Mouse (Mus musculus): ENCODE measurements around the gene Stat5b. TPM values are rescaled to one million over a fixed set of nuclear protein-coding genes. Genes with fewer than 3 reads are reported as not detected.

The Stat5b gene
- polyA plus RNA-seq, 1 experiment from 2014 or later: 17.9 TPM

- Histone ChIP-seq H3K9ac (replicated peaks; ENCODE audit: low read depth) (no peak overlapping the region), H3K4me2 (replicated peaks; ENCODE audit: low read depth, low read length) (no peak overlapping the region), H3K27ac (ENCODE audit: low read length) (no peak overlapping the region), H3K36me3 (ENCODE audit: insufficient read depth, low read length) (no peaks in the 10 kb centered on the region), H3K4me3 (ENCODE audit: low read depth, low read length) (no peak overlapping the region), H3K4me1 (ENCODE audit: insufficient read depth, low read depth, low read length) (no peaks in the 10 kb centered on the region; the same call in 1 of the 2 replicates), H3K27me3 (replicated peaks; ENCODE audit: insufficient read depth, low read length) (no peaks in the 10 kb centered on the region), H3K9me3 (ENCODE audit: low read length) (no peaks in the 10 kb centered on the region)
- ATAC-seq (no peak), DNase-seq (ENCODE audit: low spot score) (no peak)
- WGBS: 55% methylated on average over 3 of the region's 3 CpGs
- TF ChIP-seq EP300 (IDR thresholded peaks at IDR 0.05) (no peak), CTCF (IDR thresholded peaks at IDR 0.05) (no peak)
Measured at GRCm38 (mm10) chr11:100816342-100816741, 34.2 kb downstream of the Stat5b start.

- no peak overlapping the region for H3K9ac ChIP-seq (replicated peaks; ENCODE audit: low read depth)
- peak; percentile 78 for ATAC-seq
Measured at GRCm38 (mm10) chr11:100814498-100814897, 36.0 kb downstream of the Stat5b start.

GRCm38 (mm10) chr11:100811132-100811531 is 39.4 kb downstream of the Stat5b start:
- DNase-seq (ENCODE audit: low spot score) (no peak), ATAC-seq (no peak)
- 87% methylated on average over 2 of the region's 2 CpGs for WGBS
- Histone ChIP-seq H3K36me3 (ENCODE audit: insufficient read depth, low read length) (no peaks in the 10 kb centered on the region), H3K9me3 (ENCODE audit: low read length) (no peaks in the 10 kb centered on the region), H3K27me3 (replicated peaks; ENCODE audit: insufficient read depth, low read length) (no peaks in the 10 kb centered on the region), H3K27ac (ENCODE audit: low read length) (no peak overlapping the region), H3K4me3 (ENCODE audit: low read depth, low read length) (no peak overlapping the region), H3K4me2 (replicated peaks; ENCODE audit: low read depth, low read length) (no peak overlapping the region), H3K9ac (replicated peaks; ENCODE audit: low read depth) (no peak overlapping the region), H3K4me1 (ENCODE audit: insufficient read depth, low read depth, low read length) (no peaks in the 10 kb centered on the region)
- TF ChIP-seq EP300 (IDR thresholded peaks at IDR 0.05) (no peak), CTCF (IDR thresholded peaks at IDR 0.05) (peak; percentile 48)

More at GRCm38 (mm10) chr11:100814498-100814897, 36.0 kb downstream of the Stat5b start:
- Histone ChIP-seq H3K27me3 (replicated peaks; ENCODE audit: insufficient read depth, low read length) (no peaks in the 10 kb centered on the region), H3K4me1 (ENCODE audit: insufficient read depth, low read depth, low read length) (no peaks in the 10 kb centered on the region; the same call in 1 of the 2 replicates), H3K4me2 (replicated peaks; ENCODE audit: low read depth, low read length) (peak overlapping the region; percentile 21; the same call in 1 of the 2 replicates), H3K4me3 (ENCODE audit: low read depth, low read length) (no peak overlapping the region), H3K27ac (ENCODE audit: low read length) (no peak overlapping the region), H3K36me3 (ENCODE audit: insufficient read depth, low read length) (no peaks in the 10 kb centered on the region), H3K9me3 (ENCODE audit: low read length) (no peaks in the 10 kb centered on the region)
- no peak for TF ChIP-seq EP300 (IDR thresholded peaks at IDR 0.05)
- TF ChIP-seq CTCF (IDR thresholded peaks at IDR 0.05): no peak; the same call in 1 of the 2 replicates
- 27% methylated on average over 13 of the region's 13 CpGs for WGBS
- peak; percentile 88 for DNase-seq (ENCODE audit: low spot score)

- Histone ChIP-seq H3K27ac (ENCODE audit: low read length) (no peak overlapping the region), H3K27me3 (replicated peaks; ENCODE audit: insufficient read depth, low read length) (no peaks in the 10 kb centered on the region), H3K9me3 (ENCODE audit: low read length) (no peaks in the 10 kb centered on the region), H3K36me3 (ENCODE audit: insufficient read depth, low read length) (no peaks in the 10 kb centered on the region), H3K4me3 (ENCODE audit: low read depth, low read length) (no peak overlapping the region), H3K9ac (replicated peaks; ENCODE audit: low read depth) (no peak overlapping the region), H3K4me2 (replicated peaks; ENCODE audit: low read depth, low read length) (no peak overlapping the region), H3K4me1 (ENCODE audit: insufficient read depth, low read depth, low read length) (no peaks in the 10 kb centered on the region)
- no peak for DNase-seq (ENCODE audit: low spot score)
- 75% methylated on average over 9 of the region's 9 CpGs for WGBS
- no peak for ATAC-seq
- TF ChIP-seq CTCF (IDR thresholded peaks at IDR 0.05) (no peak), EP300 (IDR thresholded peaks at IDR 0.05) (no peak)
Measured at GRCm38 (mm10) chr11:100810516-100810915, 40.0 kb downstream of the Stat5b start.

GRCm38 (mm10) chr11:100806380-100807305 is 43.9 kb downstream of the Stat5b start:
- ATAC-seq: no peak
- 66% methylated on average over 20 of the region's 20 CpGs for WGBS
- Histone ChIP-seq H3K9ac (replicated peaks; ENCODE audit: low read depth) (no peak overlapping the region), H3K4me2 (replicated peaks; ENCODE audit: low read depth, low read length) (no peak overlapping the region), H3K4me3 (ENCODE audit: low read depth, low read length) (no peak overlapping the region), H3K4me1 (ENCODE audit: insufficient read depth, low read depth, low read length) (no peaks in the 10 kb centered on the region), H3K36me3 (ENCODE audit: insufficient read depth, low read length) (peaks cover 7% of the 10 kb centered on the region; the same call in 1 of the 2 replicates), H3K9me3 (ENCODE audit: low read length) (no peaks in the 10 kb centered on the region), H3K27ac (ENCODE audit: low read length) (no peak overlapping the region), H3K27me3 (replicated peaks; ENCODE audit: insufficient read depth, low read length) (no peaks in the 10 kb centered on the region)
- TF ChIP-seq EP300 (IDR thresholded peaks at IDR 0.05) (no peak), CTCF (IDR thresholded peaks at IDR 0.05) (no peak)
- no peak for DNase-seq (ENCODE audit: low spot score)

GRCm38 (mm10) chr11:100805535-100805934 is 45.0 kb downstream of the Stat5b start:
- no peaks in the 10 kb centered on the region for H3K27me3 ChIP-seq (replicated peaks; ENCODE audit: insufficient read depth, low read length)
- H3K36me3 ChIP-seq (ENCODE audit: insufficient read depth, low read length): peaks cover 7% of the 10 kb centered on the region; the same call in 1 of the 2 replicates
- ATAC-seq: peak; percentile 55
- no peak overlapping the region for H3K4me3 ChIP-seq (ENCODE audit: low read depth, low read length)
- no peak overlapping the region for H3K4me2 ChIP-seq (replicated peaks; ENCODE audit: low read depth, low read length)
- 71% methylated on average over 7 of the region's 7 CpGs for WGBS
- H3K4me1 ChIP-seq (ENCODE audit: insufficient read depth, low read depth, low read length): no peaks in the 10 kb centered on the region
- peak; percentile 55 for DNase-seq (ENCODE audit: low spot score)
- no peak overlapping the region for H3K27ac ChIP-seq (ENCODE audit: low read length)
- no peak overlapping the region for H3K9ac ChIP-seq (replicated peaks; ENCODE audit: low read depth)
- TF ChIP-seq CTCF (IDR thresholded peaks at IDR 0.05) (no peak), EP300 (IDR thresholded peaks at IDR 0.05) (no peak)
- H3K9me3 ChIP-seq (ENCODE audit: low read length): no peaks in the 10 kb centered on the region
